In the genomic region with DNA sequence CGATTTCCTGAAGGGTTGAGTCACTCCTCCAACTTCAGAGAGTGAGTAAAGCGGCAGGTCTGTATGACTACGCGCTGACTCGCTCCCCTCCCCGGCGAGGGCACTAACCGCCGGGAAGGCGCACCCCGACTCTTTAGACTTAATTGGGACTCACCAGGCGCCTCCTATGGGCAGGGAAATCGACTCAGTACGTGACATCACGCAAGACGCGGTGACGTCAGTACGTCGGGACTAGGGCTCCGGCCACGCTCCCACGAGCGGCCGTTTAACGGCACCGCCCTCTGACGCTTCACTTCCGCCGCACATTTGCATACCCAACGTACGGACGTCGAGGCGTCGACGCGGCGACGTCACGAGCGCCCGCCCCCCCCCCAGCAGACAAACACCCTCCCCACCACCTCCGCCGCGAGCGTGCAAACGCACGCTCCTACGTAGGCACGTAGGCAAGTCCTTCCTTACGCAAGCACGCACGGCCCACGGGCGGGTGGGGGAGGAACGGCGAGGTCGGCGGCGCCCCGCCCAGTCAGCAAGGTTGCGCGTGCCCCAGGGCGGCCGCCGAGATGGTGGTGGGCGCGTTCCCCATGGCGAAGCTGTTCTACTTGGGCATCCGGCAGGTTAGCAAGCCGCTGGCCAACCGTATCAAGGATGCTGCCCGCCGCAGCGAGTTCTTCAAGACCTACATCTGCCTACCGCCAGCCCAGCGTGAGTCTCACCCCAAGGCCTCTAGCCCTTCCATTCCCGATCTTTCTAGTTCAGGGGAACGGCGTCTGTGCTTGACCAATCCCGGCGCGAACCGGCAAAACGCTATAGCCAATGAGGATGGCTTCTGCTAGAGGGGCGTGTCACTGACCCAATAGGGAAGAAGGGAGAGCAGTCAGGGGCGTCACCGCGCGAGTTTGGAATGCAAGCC, we compare ENCODE assay signal across 8 mouse cellular contexts. TPM values are rescaled to one million over a fixed set of nuclear protein-coding genes. Genes with fewer than 3 reads are reported as not detected.
DNase-seq lines count a peak whose midpoint lies in the region; ATAC-seq and TF ChIP-seq lines count a peak whose summit lies in the region.

A gene (plus strand): TSS at position 452 of the 910 bp plus-strand sequence.

- peak; percentile 94 for ATAC-seq in embryonic facial prominence, embryonic 14.5 days (ENCODE audit: low read depth)
- ATAC-seq in limb, embryonic 13.5 days (ENCODE audit: low FRiP score, low read depth) = peak; percentile 95
- ATAC-seq in midbrain, embryonic 16.5 days = peak; percentile 97

- 0% methylated on average over 44 of the region's 91 CpGs for WGBS in embryonic facial prominence, embryonic 14.5 days
- WGBS in heart, adult 2 months = under 1% methylated on average over 91 of the region's 91 CpGs
- WGBS in limb, embryonic 13.5 days = under 1% methylated on average over 89 of the region's 91 CpGs
- WGBS in midbrain, embryonic 16.5 days = under 1% methylated on average over 79 of the region's 91 CpGs

- H3K9me3 ChIP-seq in embryonic facial prominence, embryonic 14.5 days (ENCODE audit: control insufficient read depth, low read length) = no peaks in the 10 kb centered on the region
- no peaks in the 10 kb centered on the region for H3K9me3 ChIP-seq in limb, embryonic 13.5 days
- H3K9me3 ChIP-seq in midbrain, embryonic 16.5 days (replicated peaks; ENCODE audit: control insufficient read depth, low read length, poor library complexity, severe bottlenecking) = no peaks in the 10 kb centered on the region

- H3K27me3 ChIP-seq in embryonic facial prominence, embryonic 14.5 days (replicated peaks; ENCODE audit: control insufficient read depth, insufficient read depth, low read length) = no peaks in the 10 kb centered on the region
- no peaks in the 10 kb centered on the region for H3K27me3 ChIP-seq in heart, adult 2 months (ENCODE audit: control insufficient read depth, insufficient read depth, low read length)
- H3K27me3 ChIP-seq in limb, embryonic 13.5 days = no peaks in the 10 kb centered on the region
- H3K27me3 ChIP-seq in midbrain, embryonic 16.5 days (ENCODE audit: control insufficient read depth, insufficient read depth, low read depth, low read length) = no peaks in the 10 kb centered on the region

- H3K36me3 ChIP-seq in embryonic facial prominence, embryonic 14.5 days (ENCODE audit: control insufficient read depth, insufficient read depth, low read length) = peaks cover 5% of the 10 kb centered on the region; the same call in 1 of the 2 replicates
- no peaks in the 10 kb centered on the region; the same call in 1 of the 2 replicates for H3K36me3 ChIP-seq in heart, adult 2 months (ENCODE audit: control insufficient read depth, insufficient read depth, low read length)
- H3K36me3 ChIP-seq in limb, embryonic 13.5 days = peaks cover 21% of the 10 kb centered on the region
- no peaks in the 10 kb centered on the region; the same call in 1 of the 2 replicates for H3K36me3 ChIP-seq in midbrain, embryonic 16.5 days (ENCODE audit: control insufficient read depth, insufficient read depth, low read length)

- H3K9ac ChIP-seq in embryonic facial prominence, embryonic 14.5 days (ENCODE audit: low read depth, low read length) = peak within 1 kb of the TSS; percentile 82
- peak within 1 kb of the TSS; percentile 82 for H3K9ac ChIP-seq in heart, adult 2 months (ENCODE audit: low read depth, low read length)
- peak within 1 kb of the TSS; percentile 81 for H3K9ac ChIP-seq in limb, embryonic 13.5 days
- peak within 1 kb of the TSS; percentile 80 for H3K9ac ChIP-seq in midbrain, embryonic 16.5 days (ENCODE audit: low read depth, low read length)

- peak; percentile 75 for TF ChIP-seq CTCF in heart, adult 2 months (IDR thresholded peaks at IDR 0.05)

- peak; percentile 99 for DNase-seq in 3T3-L1 (ENCODE audit: low read depth, low spot score)
- DNase-seq in adrenal gland, postnatal 4 days (ENCODE audit: low spot score in 2 of 2) = peak; percentile 85 to 96
- DNase-seq in embryonic facial prominence, embryonic 14.5 days (ENCODE audit: low spot score) = peak; percentile 100
- DNase-seq in heart, adult 2 months = peak; percentile 98 to 99
- DNase-seq in kidney, adult 8-10 months = peak; percentile 100
- DNase-seq in spleen, postnatal 10 days (ENCODE audit: low spot score in 2 of 2) = peak; percentile 98 to 99

- peak within 1 kb of the TSS; percentile 71 for H3K4me2 ChIP-seq in embryonic facial prominence, embryonic 14.5 days (ENCODE audit: low read depth, low read length)
- H3K4me2 ChIP-seq in limb, embryonic 13.5 days (replicated peaks) = peak within 1 kb of the TSS; percentile 86
- H3K4me2 ChIP-seq in midbrain, embryonic 16.5 days (ENCODE audit: low read length) = peak within 1 kb of the TSS; percentile 88

- peaks cover 10% of the 10 kb centered on the region for H3K4me1 ChIP-seq in embryonic facial prominence, embryonic 14.5 days (ENCODE audit: control insufficient read depth, insufficient read depth, low read length)
- peaks cover 9% of the 10 kb centered on the region; the same call in 1 of the 2 replicates for H3K4me1 ChIP-seq in heart, adult 2 months (ENCODE audit: control insufficient read depth, insufficient read depth, low read length)
- H3K4me1 ChIP-seq in limb, embryonic 13.5 days = peaks cover 19% of the 10 kb centered on the region
- H3K4me1 ChIP-seq in midbrain, embryonic 16.5 days (ENCODE audit: control insufficient read depth, insufficient read depth, low read length) = peaks cover 16% of the 10 kb centered on the region

- H3K79me2 ChIP-seq in heart, adult 2 months (replicated peaks; ENCODE audit: control insufficient read depth, insufficient read depth, low read length) = peaks cover 1% of the 10 kb centered on the region; the same call in 1 of the 2 replicates

- intact Hi-C loops in heart, adult 2 months (cut with DNase I) = loop anchor here (2.0 to 5.0 kb wide), 3 partner anchors 43 to 134 kb away; a partner anchor contains a TSS

- peak; percentile 99 for TF ChIP-seq POLR2A in heart, adult 2 months (IDR thresholded peaks at IDR 0.05; ENCODE audit: insufficient read depth, low read depth, low read length)

- peak; percentile 88 for TF ChIP-seq EP300 in heart, adult 2 months (IDR thresholded peaks at IDR 0.05; ENCODE audit: insufficient read depth, low read depth, low read length)

- H3K4me3 ChIP-seq in embryonic facial prominence, embryonic 14.5 days (ENCODE audit: low read depth, low read length) = peak within 1 kb of the TSS; percentile 67
- peak within 1 kb of the TSS; percentile 84 for H3K4me3 ChIP-seq in heart, adult 2 months
- peak within 1 kb of the TSS; percentile 66 for H3K4me3 ChIP-seq in limb, embryonic 13.5 days
- H3K4me3 ChIP-seq in midbrain, embryonic 16.5 days (ENCODE audit: low read depth, low read length) = peak within 1 kb of the TSS; percentile 62

- peak within 1 kb of the TSS; percentile 99 for H3K27ac ChIP-seq in embryonic facial prominence, embryonic 14.5 days (replicated peaks; ENCODE audit: low read depth, low read length)
- H3K27ac ChIP-seq in heart, adult 2 months = peak within 1 kb of the TSS; percentile 100
- peak within 1 kb of the TSS; percentile 97 for H3K27ac ChIP-seq in limb, embryonic 13.5 days
- H3K27ac ChIP-seq in midbrain, embryonic 16.5 days (ENCODE audit: low read length) = peak within 1 kb of the TSS; percentile 99

RNA-seq across cellular contexts. Expression of the gene that starts here (rescaled TPM):
- 10 to 100 TPM; 23.6 to 24.1 TPM for total RNA-seq in adrenal gland, postnatal 4 days (2021)
- polyA plus RNA-seq in embryonic facial prominence, embryonic 14.5 days (2014; fragmentation: Nextera tagmentation; extraction: Ambion mirVana) = 29.7 and 30.2 TPM in 2 replicates
- total RNA-seq in heart, adult 2 months (2021) = 10 to 100 TPM; 59.9 to 66.0 TPM
- 64.6 and 91.3 TPM in 2 replicates for polyA plus RNA-seq in heart, adult 2 months (2012; rRNA removed)
- polyA plus RNA-seq in limb, embryonic 13.5 days (2015; fragmentation: Nextera tagmentation; extraction: Ambion mirVana) = 35.2 and 35.7 TPM in 2 replicates
- polyA plus RNA-seq in midbrain, embryonic 16.5 days (2015; fragmentation: Nextera tagmentation; extraction: Ambion mirVana) = 33.8 and 36.5 TPM in 2 replicates

Comparison
In these comparisons a context has a peak if more than half of its experiments do, and no peak if none do; other contexts are left out.
1. Peak in every context shown above with its lines: DNase-seq, ATAC-seq, H3K4me3 ChIP-seq and H3K27ac ChIP-seq.